In the genomic region with DNA sequence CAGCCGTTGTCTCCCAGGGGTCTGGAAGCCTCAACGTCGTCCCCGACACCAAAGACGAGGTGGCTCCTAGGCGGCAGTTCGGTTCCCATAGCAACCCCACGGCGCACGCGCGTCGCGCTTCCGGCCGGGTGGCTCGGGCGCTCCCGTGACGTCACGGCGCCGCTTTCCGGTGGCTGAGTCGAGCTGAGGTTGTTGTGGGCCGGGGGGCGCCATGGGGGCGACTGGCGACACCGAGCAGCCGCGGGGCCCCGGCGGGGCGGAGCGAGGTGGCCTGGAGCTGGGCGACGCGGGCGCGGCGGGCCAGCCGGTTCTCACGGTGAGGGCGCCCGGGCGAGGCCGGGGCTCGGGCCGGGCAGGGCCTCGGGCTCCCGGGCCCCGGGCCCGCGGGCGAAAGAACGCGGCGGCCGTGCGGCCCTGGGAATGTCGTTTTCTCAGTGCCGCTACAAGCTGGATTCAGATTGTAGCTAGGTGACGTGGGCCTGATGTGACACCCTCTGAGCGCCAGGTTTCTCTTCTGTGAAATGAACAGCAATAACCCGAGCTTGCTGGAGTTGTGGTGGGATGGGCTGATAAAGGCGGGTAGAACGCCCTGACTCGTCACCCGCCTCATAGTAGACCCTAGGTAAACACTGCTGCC, we compare ENCODE assay signal across 8 mouse cellular contexts. TPM values are rescaled to one million over a fixed set of nuclear protein-coding genes. Genes with fewer than 3 reads are reported as not detected.
DNase-seq lines count a peak whose midpoint lies in the region.

TSS of gene Wfdc3 (minus strand) at position 89 of the 637 bp plus-strand sequence.
TSS of gene Dnttip1 (plus strand) at position 141 of the 637 bp plus-strand sequence.

- H3K9me3 ChIP-seq in megakaryocyte, embryonic 14.5 days = no peaks in the 10 kb centered on the region

- peaks cover 21% of the 10 kb centered on the region for H3K27me3 ChIP-seq in megakaryocyte, embryonic 14.5 days (replicated peaks)

- peak; percentile 95 to 98 for DNase-seq in adrenal gland, adult (ENCODE audit: inconsistent age in 2 of 2, low spot score in 1 of 2)
- DNase-seq in embryo, embryonic 10 days (ENCODE audit: low spot score) = peak; percentile 96
- peak; percentile 94 for DNase-seq in gastrocnemius, postnatal 14 days
- DNase-seq in induced T-regulatory cell, adult 2 months (ENCODE audit: low read depth) = peak; percentile 98
- DNase-seq in left cerebral cortex, adult 9 months (ENCODE audit: low spot score in 2 of 2) = peak; percentile 74 to 91
- DNase-seq in right cerebral cortex, adult 2 months (ENCODE audit: low spot score in 2 of 2) = peak; percentile 94 to 95
- DNase-seq in urinary bladder, postnatal 10 days (ENCODE audit: low spot score) = peak; percentile 84

- H3K4me3 ChIP-seq in megakaryocyte, embryonic 14.5 days (replicated peaks) = peak within 1 kb of the TSS; percentile 97

- intact Hi-C loops in gastrocnemius, postnatal 14 days (cut with DNase I; ENCODE audit: low total_unique reads) = no loop called here

- peaks cover 30% of the 10 kb centered on the region for H3K4me1 ChIP-seq in megakaryocyte, embryonic 14.5 days

- H3K36me3 ChIP-seq in megakaryocyte, embryonic 14.5 days (replicated peaks; ENCODE audit: low read length) = peaks cover 38% of the 10 kb centered on the region

RNA-seq across cellular contexts. Expression of gene Wfdc3, which starts in this region (rescaled TPM):
- total RNA-seq in gastrocnemius, postnatal 14 days (2021) = not detected
- polyA plus RNA-seq in megakaryocyte, embryonic 14.5 days (2012; ENCODE audit: insufficient read depth, low replicate concordance) = not detected in 2 replicates

RNA-seq across cellular contexts. Expression of gene Dnttip1, which starts in this region (rescaled TPM):
- 10 to 100 TPM; 23.4 to 26.6 TPM for total RNA-seq in gastrocnemius, postnatal 14 days (2021)
- polyA plus RNA-seq in megakaryocyte, embryonic 14.5 days (2012; ENCODE audit: insufficient read depth, low replicate concordance) = 41.6 and 49.2 TPM in 2 replicates

Comparison
In these comparisons a context has a peak if more than half of its experiments do, and no peak if none do; other contexts are left out.
1. Peak in every context shown above with its lines: DNase-seq and H3K4me3 ChIP-seq.